Mouse (Mus musculus): ENCODE measurements around the gene Vmp1.

Gene Vmp1

GRCm38 (mm10) chr11:86629941-86630340 lies 53.7 kb downstream of the Vmp1 start:
- ATAC-seq (ENCODE audit: low TSS enrichment) = no peak

- no peak for ATAC-seq (ENCODE audit: low TSS enrichment)
Observed at GRCm38 (mm10) chr11:86629445-86629844, 54.2 kb downstream of the Vmp1 start.

GRCm38 (mm10) chr11:86628448-86628847 lies 55.2 kb downstream of the Vmp1 start:
- no peak for ATAC-seq (ENCODE audit: low TSS enrichment)

GRCm38 (mm10) chr11:86627649-86628048 lies 56.0 kb downstream of the Vmp1 start:
- ATAC-seq (ENCODE audit: low TSS enrichment) = no peak

- ATAC-seq (ENCODE audit: low TSS enrichment) = no peak
Observed at GRCm38 (mm10) chr11:86626714-86627113, 56.9 kb downstream of the Vmp1 start.

- ATAC-seq (ENCODE audit: low TSS enrichment) = no peak
Observed at GRCm38 (mm10) chr11:86624237-86624941, 59.2 kb downstream of the Vmp1 start.

GRCm38 (mm10) chr11:86623402-86624010 lies 60.1 kb downstream of the Vmp1 start:
- ATAC-seq (ENCODE audit: low TSS enrichment) = no peak

GRCm38 (mm10) chr11:86622191-86622912 lies 61.3 kb downstream of the Vmp1 start:
- no peak for ATAC-seq (ENCODE audit: low TSS enrichment)

GRCm38 (mm10) chr11:86621139-86621538 lies 62.5 kb downstream of the Vmp1 start:
- ATAC-seq (ENCODE audit: low TSS enrichment) = no peak

- ATAC-seq (ENCODE audit: low TSS enrichment) = no peak
Observed at GRCm38 (mm10) chr11:86618548-86619335, 64.9 kb downstream of the Vmp1 start.

- no peak for ATAC-seq (ENCODE audit: low TSS enrichment)
Observed at GRCm38 (mm10) chr11:86614607-86615006, 69.0 kb downstream of the Vmp1 start.

- peak; percentile 79; the same call in 1 of the 2 replicates for ATAC-seq (ENCODE audit: low TSS enrichment)
Observed at GRCm38 (mm10) chr11:86614056-86614530, 69.5 kb downstream of the Vmp1 start.

- no peak for ATAC-seq (ENCODE audit: low TSS enrichment)
Observed at GRCm38 (mm10) chr11:86611991-86612390, 71.6 kb downstream of the Vmp1 start.

- ATAC-seq (ENCODE audit: low TSS enrichment) = no peak
Observed at GRCm38 (mm10) chr11:86610239-86610638, 73.4 kb downstream of the Vmp1 start.

GRCm38 (mm10) chr11:86607808-86608350 lies 75.8 kb downstream of the Vmp1 start:
- no peak for ATAC-seq (ENCODE audit: low TSS enrichment)

GRCm38 (mm10) chr11:86606621-86607339 lies 76.9 kb downstream of the Vmp1 start:
- no peak for ATAC-seq (ENCODE audit: low TSS enrichment)

- no peak for ATAC-seq (ENCODE audit: low TSS enrichment)
Observed at GRCm38 (mm10) chr11:86604732-86605520, 78.7 kb downstream of the Vmp1 start.

GRCm38 (mm10) chr11:86604289-86604688 lies 79.3 kb downstream of the Vmp1 start:
- no peak for ATAC-seq (ENCODE audit: low TSS enrichment)

GRCm38 (mm10) chr11:86603719-86604118 lies 79.9 kb downstream of the Vmp1 start:
- no peak for ATAC-seq (ENCODE audit: low TSS enrichment)

- ATAC-seq (ENCODE audit: low TSS enrichment) = no peak
Observed at GRCm38 (mm10) chr11:86602116-86602515, 81.5 kb downstream of the Vmp1 start.

All from frontal cortex, adult (tissue).